Mouse (Mus musculus): ENCODE results near the gene Ccdc24.

DNA sequence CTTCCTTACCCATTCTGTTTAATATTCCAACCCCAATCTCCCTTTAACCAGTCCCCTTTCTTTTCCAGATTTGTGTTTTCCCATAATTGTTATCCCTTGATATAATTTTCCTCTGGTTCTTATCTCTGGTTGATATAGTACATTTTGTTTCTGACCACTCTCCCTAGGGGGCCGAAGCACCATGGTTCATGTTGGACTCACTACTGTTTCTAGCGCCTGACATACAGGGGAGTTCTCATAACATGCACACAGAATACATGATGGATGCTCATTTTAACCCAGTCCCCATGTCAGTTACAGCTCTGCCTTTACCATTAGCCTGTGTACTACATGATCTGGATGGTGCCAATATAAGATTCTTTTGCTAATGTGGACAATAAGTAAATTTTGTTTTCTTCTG, 15.6 kb upstream of the Ccdc24 start:
- no peak for TF ChIP-seq POLR2AphosphoS5 (IDR thresholded peaks at IDR 0.05; ENCODE audit: borderline replicate concordance, low read depth, low read length)
- TF ChIP-seq JUND (IDR thresholded peaks at IDR 0.05; ENCODE audit: low read depth, low read length) = no peak
- TF ChIP-seq EP300 (IDR thresholded peaks at IDR 0.05; ENCODE audit: low read depth in 1 of 2, low read length in 2 of 2) = no peak
- TF ChIP-seq MXI1 (IDR thresholded peaks at IDR 0.05; ENCODE audit: low read depth, low read length) = no peak
- no peak for TF ChIP-seq SIN3A (IDR thresholded peaks at IDR 0.05; ENCODE audit: low read length)
- TF ChIP-seq KAT2A (conservative IDR thresholded peaks at IDR 0.05; ENCODE audit: low read depth, low read length) = no peak
- no peak for TF ChIP-seq POLR2A (IDR thresholded peaks at IDR 0.05; ENCODE audit: control insufficient read depth in 1 of 2, insufficient read depth in 1 of 2, low read depth in 1 of 2, low read length in 2 of 2, poor library complexity in 1 of 2)
- no peak for TF ChIP-seq MAZ (IDR thresholded peaks at IDR 0.05; ENCODE audit: low read depth, low read length)
- TF ChIP-seq SMC3 (IDR thresholded peaks at IDR 0.05; ENCODE audit: low read depth, low read length) = no peak
- TF ChIP-seq CTCF (IDR thresholded peaks at IDR 0.05 in 2 of 3, conservative IDR thresholded peaks at IDR 0.05 in 1 of 3; ENCODE audit: control insufficient read depth in 1 of 3, insufficient read depth in 1 of 3, low read depth in 2 of 3, low read length in 3 of 3, poor library complexity in 1 of 3, severe bottlenecking in 1 of 3) = no peak
- no peak for TF ChIP-seq MYB (IDR thresholded peaks at IDR 0.05; ENCODE audit: low read depth, low read length)
- TF ChIP-seq USF1 (IDR thresholded peaks at IDR 0.05; ENCODE audit: low read depth, low read length) = no peak

Data from MEL (cell line).